Mouse (Mus musculus) mature B cell (primary cell): ENCODE data around the gene Nelfa.
"Not testable (repeated sequence)": the region's sequence is repeated elsewhere in the genome, so short reads cannot be mapped to it uniquely, and the experiment has no call there.

Source experiments
- in situ Hi-C: fragments of 300-500 bp; cut with MboI; formaldehyde crosslinking; loops from 2 replicates; pipeline ENCODE4 v1.14.3; 2019

Nelfa gene

DNA sequence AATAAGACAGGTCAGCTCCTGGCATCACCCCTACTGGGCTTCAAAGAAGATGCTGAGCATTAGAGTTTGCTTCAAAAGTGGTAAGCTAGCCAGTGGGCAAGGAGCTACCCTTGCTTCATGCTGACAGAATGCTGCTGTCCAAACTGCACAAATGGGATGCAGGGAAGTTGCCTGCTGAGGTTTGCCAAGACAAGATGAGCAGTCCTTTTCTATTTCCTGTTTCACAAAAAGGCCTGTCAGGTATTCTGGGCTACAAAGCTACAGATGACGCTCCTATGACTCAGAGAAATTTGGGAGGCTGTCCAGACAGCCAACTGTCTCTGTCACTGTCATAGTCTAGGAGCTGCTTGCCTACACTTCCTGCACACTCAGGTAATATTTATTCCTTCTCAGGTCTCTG lies 16.7 kb downstream of the Nelfa start:
- in situ Hi-C loops = no loop called here

DNA sequence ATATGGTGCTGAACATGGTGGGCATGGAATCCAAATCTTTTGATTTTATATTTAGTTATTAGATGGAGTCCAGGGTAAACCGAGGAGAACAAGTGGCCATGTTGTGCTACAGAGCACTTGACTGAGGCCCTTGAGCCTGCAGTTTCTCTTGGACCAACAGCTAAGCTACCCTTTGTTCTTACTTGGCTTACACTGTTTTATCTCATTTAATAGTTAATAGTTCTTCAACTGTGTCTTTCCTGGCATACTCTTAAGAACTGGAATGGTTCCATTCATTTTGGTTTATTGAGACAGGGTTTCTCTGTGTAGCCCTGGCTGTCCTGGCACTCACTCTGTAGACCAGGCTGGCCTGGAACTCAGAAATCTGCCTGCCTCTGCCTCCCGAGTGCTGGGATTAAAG lies 19.6 kb downstream of the Nelfa start:
- in situ Hi-C loops = not testable (repeated sequence)

GRCm38 (mm10) chr5:33915031-33915430 lies 21.2 kb downstream of the Nelfa start:
- in situ Hi-C loops = not testable (repeated sequence)

DNA sequence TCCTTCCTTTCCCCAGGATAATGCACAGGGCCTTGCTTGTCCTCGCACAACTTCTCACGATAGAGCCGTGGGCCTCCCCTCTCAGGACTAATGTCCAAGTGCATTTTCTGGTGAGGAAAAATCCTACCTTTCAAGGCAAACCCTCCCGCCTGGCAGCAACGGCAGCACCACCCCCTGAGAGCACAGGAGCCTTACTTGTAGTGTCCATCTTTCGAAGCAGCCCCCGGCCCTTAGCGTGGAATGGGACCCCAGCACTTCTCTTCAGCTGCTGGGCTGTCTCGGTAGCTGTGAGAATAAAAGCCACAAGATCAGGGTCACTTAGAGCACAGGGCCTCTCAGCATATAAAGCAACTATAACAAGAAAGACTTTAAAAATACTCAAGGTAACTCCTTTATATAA lies 33.0 kb downstream of the Nelfa start:
- in situ Hi-C loops = no loop called here

- in situ Hi-C loops = no loop called here
These were observed 33.5 kb downstream of the Nelfa start for GRCm38 (mm10) chr5:33902696-33903095.

DNA sequence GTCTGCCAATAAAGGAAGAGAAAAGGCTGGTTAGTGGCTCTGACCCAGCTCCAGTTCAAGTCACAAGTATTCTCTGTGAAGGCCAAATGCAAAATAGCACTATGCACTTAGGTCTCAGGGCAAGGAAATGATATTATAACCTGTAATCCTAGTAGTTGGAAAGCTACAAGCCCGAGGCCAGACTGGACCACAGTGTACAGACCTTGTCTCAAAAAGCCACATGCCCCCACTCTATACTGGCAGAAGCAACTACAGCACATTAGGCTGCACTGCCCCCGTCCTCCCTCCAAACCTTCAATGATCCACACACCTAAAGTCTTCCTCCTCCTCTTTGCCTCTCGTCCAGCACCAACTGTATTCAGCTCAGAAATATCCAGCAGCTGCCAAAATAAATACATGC lies 34.9 kb downstream of the Nelfa start:
- in situ Hi-C loops = no loop called here

GRCm38 (mm10) chr5:33900701-33901263 lies 35.4 kb downstream of the Nelfa start:
- in situ Hi-C loops = no loop called here

DNA sequence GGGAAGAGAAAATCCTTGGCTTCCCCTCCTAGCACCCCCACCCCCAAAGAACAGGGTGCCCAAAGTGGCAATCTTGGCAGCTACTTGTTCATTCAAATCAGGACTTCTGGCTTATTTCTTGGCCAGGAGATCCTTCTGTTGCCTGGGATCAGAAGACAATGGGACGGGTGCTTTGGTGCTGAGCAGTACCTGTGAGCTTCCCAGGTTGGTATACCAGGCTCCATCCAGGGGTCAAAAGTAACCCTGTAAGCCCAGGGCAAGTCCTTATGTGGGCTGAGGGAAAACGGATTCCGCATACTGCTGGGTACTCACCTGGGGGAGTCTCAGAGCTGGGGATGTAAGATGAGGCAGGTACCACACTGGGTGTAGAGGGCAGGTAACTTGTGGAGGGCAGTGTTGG lies 36.1 kb downstream of the Nelfa start:
- in situ Hi-C loops = no loop called here

GRCm38 (mm10) chr5:33899245-33899644 lies 37.0 kb downstream of the Nelfa start:
- in situ Hi-C loops = no loop called here

DNA sequence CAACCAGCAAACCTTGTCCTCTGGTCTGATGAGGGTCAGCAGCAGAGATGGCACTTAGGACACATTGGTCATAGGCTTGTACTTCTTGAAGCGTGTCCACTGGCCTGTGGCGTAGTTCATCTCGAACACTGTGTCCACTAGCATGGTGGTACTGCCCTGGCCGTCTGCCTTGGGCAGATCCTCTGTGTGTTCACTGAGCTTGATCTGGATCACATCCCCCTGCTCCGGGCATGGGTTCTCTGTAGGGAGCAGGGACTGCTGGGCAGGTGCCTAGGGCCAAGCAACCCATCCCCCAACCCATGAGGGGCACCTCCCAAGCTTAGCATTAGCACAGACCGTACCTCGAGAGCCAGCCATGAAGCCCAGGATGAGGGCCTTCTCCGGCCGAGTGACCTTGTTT lies 37.5 kb downstream of the Nelfa start:
- in situ Hi-C loops = no loop called here

- in situ Hi-C loops = no loop called here
These were observed 39.1 kb downstream of the Nelfa start for GRCm38 (mm10) chr5:33897158-33897557.

GRCm38 (mm10) chr5:33895116-33895515 lies 41.1 kb downstream of the Nelfa start:
- in situ Hi-C loops = no loop called here

DNA sequence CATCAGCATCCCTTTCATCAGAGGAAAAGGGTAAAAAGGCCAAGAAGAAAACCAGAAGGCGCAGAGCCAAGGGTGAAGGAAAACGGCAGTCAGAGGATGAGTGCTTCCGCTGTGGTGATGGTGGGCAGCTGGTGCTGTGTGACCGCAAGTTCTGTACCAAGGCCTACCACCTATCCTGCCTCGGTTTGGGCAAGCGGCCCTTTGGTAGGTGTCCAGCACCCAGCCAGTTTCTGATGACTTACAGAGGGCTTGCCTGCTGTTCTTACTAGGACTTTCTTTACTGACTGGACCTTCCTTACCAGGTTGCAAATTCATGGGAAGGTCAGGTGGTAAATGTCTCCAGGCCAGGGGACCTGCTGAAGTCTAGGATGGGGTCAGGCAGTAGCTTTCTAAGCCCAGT lies 42.8 kb downstream of the Nelfa start:
- in situ Hi-C loops = no loop called here

- in situ Hi-C loops = no loop called here
These were observed 55.1 kb downstream of the Nelfa start for GRCm38 (mm10) chr5:33881118-33881517.

GRCm38 (mm10) chr5:33875472-33875871 lies 60.7 kb downstream of the Nelfa start:
- in situ Hi-C loops = no loop called here

- in situ Hi-C loops = no loop called here
These were observed 78.5 kb downstream of the Nelfa start for GRCm38 (mm10) chr5:33857693-33858092.

DNA sequence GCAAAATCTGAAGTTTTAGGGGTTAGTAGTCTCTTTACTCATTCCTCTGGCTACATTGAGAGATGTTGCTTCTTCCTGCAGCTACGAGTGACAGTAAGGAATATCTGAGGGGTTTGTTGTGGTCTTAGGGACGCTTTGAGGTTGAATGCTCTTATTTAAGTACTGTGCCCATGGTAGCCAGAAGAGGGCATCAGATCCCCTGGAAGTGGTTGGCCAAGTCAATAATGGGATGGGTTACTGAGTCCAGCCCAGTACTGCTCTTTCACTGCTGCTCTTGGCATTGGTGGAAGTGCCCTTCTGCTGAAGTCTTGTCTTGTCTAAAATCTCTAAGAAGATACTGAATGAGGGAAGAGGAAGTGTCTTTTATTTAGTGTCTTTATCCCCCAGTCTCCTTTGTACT lies 82.2 kb downstream of the Nelfa start:
- in situ Hi-C loops = no loop called here

DNA sequence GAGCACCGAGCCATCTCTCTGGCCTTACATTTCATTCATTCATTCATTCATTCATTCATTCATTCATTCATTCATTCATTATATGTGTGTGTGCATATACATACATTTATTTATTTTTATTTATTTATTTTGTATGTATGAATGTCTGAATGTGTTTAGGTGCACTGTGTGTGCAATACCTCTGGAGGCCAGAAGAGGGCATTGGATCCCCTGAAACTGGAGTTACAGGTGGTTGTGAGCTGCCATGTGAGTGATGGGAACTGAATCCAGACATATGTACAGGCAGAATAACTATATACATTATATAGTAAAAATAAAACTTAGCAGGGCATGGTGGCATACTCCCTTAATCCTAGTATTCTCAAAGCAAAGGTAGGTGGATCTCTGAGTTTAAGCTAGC lies 83.1 kb downstream of the Nelfa start:
- in situ Hi-C loops = no loop called here

DNA sequence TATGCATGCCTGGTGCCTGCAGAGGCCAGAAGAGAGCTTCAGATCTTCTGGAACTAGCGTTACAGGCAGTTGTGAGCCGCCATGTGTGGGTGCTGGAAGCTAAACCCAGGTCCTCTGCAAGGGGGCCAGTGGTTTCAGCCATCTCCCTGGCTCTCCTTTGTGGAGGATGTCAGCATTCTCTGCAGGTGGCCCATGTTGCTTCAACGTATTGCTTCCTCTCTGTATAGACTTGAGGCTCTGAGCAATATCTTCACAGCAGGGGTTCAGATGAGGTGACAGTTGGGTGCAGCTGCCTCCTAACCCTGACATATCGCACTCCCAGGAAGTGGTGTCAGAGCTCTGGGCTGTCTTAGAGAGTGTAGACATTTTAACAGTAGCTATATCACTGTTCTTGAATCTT lies 84.7 kb downstream of the Nelfa start:
- in situ Hi-C loops = no loop called here
